Mouse (Mus musculus): Measurements from ENCODE around the gene Tpbgl. TPM values are rescaled to one million over a fixed set of nuclear protein-coding genes. Genes with fewer than 3 reads are reported as not detected.
A peak's percentile ranks its signal among the peaks of the same experiment; 100 is the strongest.

The Tpbgl gene
- total RNA-seq (2014; rRNA removed; ENCODE audit: low replicate concordance) (5.2 and 6.4 TPM in 2 replicates), polyA plus RNA-seq (2015; fragmentation: Nextera tagmentation; extraction: Ambion mirVana) (0.98 and 1.2 TPM in 2 replicates)

GRCm38 (mm10) chr7:99626376-99627270 is at the start of gene Tpbgl:
Gene Tpbgl, minus strand, starts transcription at chr7:99627103.
- Histone ChIP-seq H3K9me3 (replicated peaks; ENCODE audit: control insufficient read depth, low read length) (no peaks in the 10 kb centered on the region), H3K4me3 (ENCODE audit: low read depth, low read length) (peak within 1 kb of the TSS; percentile 54), H3K4me1 (ENCODE audit: control insufficient read depth, insufficient read depth) (peaks cover 11% of the 10 kb centered on the region), H3K27ac (ENCODE audit: low read depth) (no peak within 1 kb of the TSS), H3K36me3 (replicated peaks; ENCODE audit: control insufficient read depth, insufficient read depth, low read length) (no peaks in the 10 kb centered on the region), H3K27me3 (ENCODE audit: control insufficient read depth, insufficient read depth, low read length) (peaks cover 76% of the 10 kb centered on the region), H3K4me2 (ENCODE audit: low read depth, low read length) (peak within 1 kb of the TSS; percentile 82), H3K9ac (replicated peaks; ENCODE audit: low read depth, low read length) (peak within 1 kb of the TSS; percentile 18; the same call in 1 of the 2 replicates)
- ATAC-seq (ENCODE audit: insufficient read depth, low read depth), result 0 out of 2 replicates have a peak, but pooled peaks have one; percentile 11
- DNase-seq (ENCODE audit: low spot score), result no peak
- TF ChIP-seq CTCF (IDR thresholded peaks at IDR 0.05; ENCODE audit: low read depth), result no peak
- no peak for TF ChIP-seq EP300 (IDR thresholded peaks at IDR 0.05; ENCODE audit: low read depth)
- WGBS, result 2% methylated on average over 72 of the region's 83 CpGs

- ATAC-seq (ENCODE audit: insufficient read depth, low read depth) (no peak), DNase-seq (ENCODE audit: low spot score) (no peak)
- no peak for TF ChIP-seq CTCF (IDR thresholded peaks at IDR 0.05; ENCODE audit: low read depth)
- no peak for TF ChIP-seq EP300 (IDR thresholded peaks at IDR 0.05; ENCODE audit: low read depth)
- Histone ChIP-seq H3K4me2 (ENCODE audit: low read depth, low read length) (no peak overlapping the region), H3K27ac (ENCODE audit: low read depth) (no peak overlapping the region), H3K36me3 (replicated peaks; ENCODE audit: control insufficient read depth, insufficient read depth, low read length) (no peaks in the 10 kb centered on the region), H3K27me3 (ENCODE audit: control insufficient read depth, insufficient read depth, low read length) (no peaks in the 10 kb centered on the region), H3K4me1 (ENCODE audit: control insufficient read depth, insufficient read depth) (peaks cover 2% of the 10 kb centered on the region; the same call in 1 of the 2 replicates), H3K4me3 (ENCODE audit: low read depth, low read length) (no peak overlapping the region), H3K9me3 (replicated peaks; ENCODE audit: control insufficient read depth, low read length) (no peaks in the 10 kb centered on the region), H3K9ac (replicated peaks; ENCODE audit: low read depth, low read length) (no peak overlapping the region)
- WGBS, result 73% methylated on average over 3 of the region's 3 CpGs
These were observed 48.0 kb upstream of the Tpbgl start for GRCm38 (mm10) chr7:99674890-99675289.

GRCm38 (mm10) chr7:99674209-99674608 is 47.3 kb upstream of the Tpbgl start:
- no peaks in the 10 kb centered on the region for H3K36me3 ChIP-seq (replicated peaks; ENCODE audit: control insufficient read depth, insufficient read depth, low read length)
- WGBS, result 69% methylated on average over 5 of the region's 5 CpGs
- no peak for ATAC-seq (ENCODE audit: insufficient read depth, low read depth)
- H3K4me1 ChIP-seq (ENCODE audit: control insufficient read depth, insufficient read depth), result no peaks in the 10 kb centered on the region
- no peak for DNase-seq (ENCODE audit: low spot score)
- TF ChIP-seq CTCF (IDR thresholded peaks at IDR 0.05; ENCODE audit: low read depth) (no peak), EP300 (IDR thresholded peaks at IDR 0.05; ENCODE audit: low read depth) (no peak)
- no peak overlapping the region for H3K9ac ChIP-seq (replicated peaks; ENCODE audit: low read depth, low read length)
- H3K9me3 ChIP-seq (replicated peaks; ENCODE audit: control insufficient read depth, low read length), result no peaks in the 10 kb centered on the region
- no peak overlapping the region for H3K4me3 ChIP-seq (ENCODE audit: low read depth, low read length)
- H3K4me2 ChIP-seq (ENCODE audit: low read depth, low read length), result no peak overlapping the region
- no peaks in the 10 kb centered on the region for H3K27me3 ChIP-seq (ENCODE audit: control insufficient read depth, insufficient read depth, low read length)
- no peak overlapping the region for H3K27ac ChIP-seq (ENCODE audit: low read depth)

GRCm38 (mm10) chr7:99673188-99673587 is 46.3 kb upstream of the Tpbgl start:
- TF ChIP-seq EP300 (IDR thresholded peaks at IDR 0.05; ENCODE audit: low read depth), result no peak
- Histone ChIP-seq H3K9me3 (replicated peaks; ENCODE audit: control insufficient read depth, low read length) (no peaks in the 10 kb centered on the region), H3K4me1 (ENCODE audit: control insufficient read depth, insufficient read depth) (no peaks in the 10 kb centered on the region), H3K4me2 (ENCODE audit: low read depth, low read length) (no peak overlapping the region), H3K27me3 (ENCODE audit: control insufficient read depth, insufficient read depth, low read length) (0 out of 2 replicates have a peak, but pooled peaks cover 4% of the 10 kb centered on the region), H3K9ac (replicated peaks; ENCODE audit: low read depth, low read length) (no peak overlapping the region), H3K27ac (ENCODE audit: low read depth) (no peak overlapping the region), H3K36me3 (replicated peaks; ENCODE audit: control insufficient read depth, insufficient read depth, low read length) (no peaks in the 10 kb centered on the region), H3K4me3 (ENCODE audit: low read depth, low read length) (no peak overlapping the region)
- 70% methylated on average over 8 of the region's 8 CpGs for WGBS
- DNase-seq (ENCODE audit: low spot score), result no peak
- no peak for ATAC-seq (ENCODE audit: insufficient read depth, low read depth)

- ATAC-seq (ENCODE audit: insufficient read depth, low read depth) (no peak), DNase-seq (ENCODE audit: low spot score) (no peak)
- TF ChIP-seq CTCF (IDR thresholded peaks at IDR 0.05; ENCODE audit: low read depth), result no peak
- TF ChIP-seq EP300 (IDR thresholded peaks at IDR 0.05; ENCODE audit: low read depth), result no peak
- no peak overlapping the region for H3K4me3 ChIP-seq (ENCODE audit: low read depth, low read length)
- 53% methylated on average over 9 of the region's 9 CpGs for whole genome bisulfite sequencing
- no peak overlapping the region for H3K9ac ChIP-seq (replicated peaks; ENCODE audit: low read depth, low read length)
- no peaks in the 10 kb centered on the region for H3K36me3 ChIP-seq (replicated peaks; ENCODE audit: control insufficient read depth, insufficient read depth, low read length)
- H3K27ac ChIP-seq (ENCODE audit: low read depth), result no peak overlapping the region
- H3K4me1 ChIP-seq (ENCODE audit: control insufficient read depth, insufficient read depth), result no peaks in the 10 kb centered on the region
- peaks cover 10% of the 10 kb centered on the region; the same call in 1 of the 2 replicates for H3K27me3 ChIP-seq (ENCODE audit: control insufficient read depth, insufficient read depth, low read length)
- no peaks in the 10 kb centered on the region for H3K9me3 ChIP-seq (replicated peaks; ENCODE audit: control insufficient read depth, low read length)
- no peak overlapping the region for H3K4me2 ChIP-seq (ENCODE audit: low read depth, low read length)
These were observed 44.9 kb upstream of the Tpbgl start for GRCm38 (mm10) chr7:99671544-99672435.

All from heart, postnatal 0 days (tissue).